Mouse (Mus musculus): ENCODE results near the gene Cdc40.

GRCm38 (mm10) chr10:40883644-40884278, 650 bp upstream of the Cdc40 start:
- TF ChIP-seq POLR2A (IDR thresholded peaks at IDR 0.05; ENCODE audit: low read depth, low read length) (no peak), CTCF (IDR thresholded peaks at IDR 0.05; ENCODE audit: extremely low read depth, insufficient read length, insufficient replicate concordance, low read depth, low read length) (no peak)
